Mouse (Mus musculus) left cerebral cortex, adult 18-20 months (tissue): ENCODE measurements around the gene Irf1. TPM values are rescaled to one million over a fixed set of nuclear protein-coding genes. Genes with fewer than 3 reads are reported as not detected.

Experiments used
- DNase-seq, 2 experiments: peaks; one replicate each; pipeline ENCODE4 v3.0.0; 2021 to 2022; ENCODE audit warnings: low spot score in 2 of 2, mixed read lengths in 1 of 2
- total RNA-seq, 2 experiments: library from RNA; stranded (reverse); gene quantifications; 2 replicates each; pipeline ENCODE4 v1.2.3; 2021

Gene Irf1
- total RNA-seq, 2 experiments from 2014 or later = 7.8 to 8.3 TPM

- no peak for DNase-seq
These were observed 10.0 kb upstream of the Irf1 start for GRCm38 (mm10) chr11:53759545-53760406.

- DNase-seq = no peak
These were observed 8.5 kb upstream of the Irf1 start for GRCm38 (mm10) chr11:53761284-53761683.

- no peak for DNase-seq
These were observed 8.0 kb upstream of the Irf1 start for GRCm38 (mm10) chr11:53761822-53762221.

GRCm38 (mm10) chr11:53762426-53762825 lies 7.4 kb upstream of the Irf1 start:
- no peak for DNase-seq

- DNase-seq = peak; percentile 19 to 29
These were observed 6.9 kb upstream of the Irf1 start for GRCm38 (mm10) chr11:53762827-53763495.

- peak; percentile 71 to 75 for DNase-seq
These were observed 6.2 kb upstream of the Irf1 start for GRCm38 (mm10) chr11:53763496-53764140.

GRCm38 (mm10) chr11:53764581-53764980 lies 5.2 kb upstream of the Irf1 start:
- no peak for DNase-seq

GRCm38 (mm10) chr11:53768422-53769184 lies 1.2 kb upstream of the Irf1 start:
- DNase-seq = no peak

- no peak for DNase-seq
These were observed 633 bp upstream of the Irf1 start for GRCm38 (mm10) chr11:53769185-53769576.

- DNase-seq = peak; percentile 56 to 67
These were observed 444 bp downstream of the Irf1 start for GRCm38 (mm10) chr11:53770125-53770791.

GRCm38 (mm10) chr11:53771001-53771744 lies 1.4 kb downstream of the Irf1 start:
- no peak for DNase-seq

GRCm38 (mm10) chr11:53772536-53772935 lies 2.7 kb downstream of the Irf1 start:
- no peak for DNase-seq

GRCm38 (mm10) chr11:53773087-53773486 lies 3.3 kb downstream of the Irf1 start, which contains the start of gene Gm17334:
Gm17334 (minus strand) TSS chr11:53773187.
- no peak for DNase-seq

- no peak for DNase-seq
These were observed 4.0 kb downstream of the Irf1 start for GRCm38 (mm10) chr11:53773641-53774360.

- DNase-seq = no peak
These were observed 4.9 kb downstream of the Irf1 start for GRCm38 (mm10) chr11:53774659-53775255.

- no peak for DNase-seq
These were observed 7.9 kb downstream of the Irf1 start for GRCm38 (mm10) chr11:53777736-53778135.

GRCm38 (mm10) chr11:53778455-53778854 lies 8.6 kb downstream of the Irf1 start:
- no peak for DNase-seq

GRCm38 (mm10) chr11:53779808-53780207 lies 10.0 kb downstream of the Irf1 start:
- DNase-seq = no peak

GRCm38 (mm10) chr11:53780262-53780661 lies 10.4 kb downstream of the Irf1 start:
- no peak for DNase-seq
